Mouse (Mus musculus) gonadal fat pad, adult 2 months (tissue): ENCODE data around the gene 4930407I10Rik. TPM values are rescaled to one million over a fixed set of nuclear protein-coding genes. Genes with fewer than 3 reads are reported as not detected.

Source experiments
- DNase-seq: peaks from one replicate; pipeline ENCODE4 v3.0.0-alpha.2; 2012; ENCODE audit warnings: low read depth
- polyA plus RNA-seq: library from polyadenylated mRNA; depleted of rRNA; stranded (reverse); fragments of >200 nt; gene quantifications from 2 replicates; pipeline ENCODE4 v1.2.3, GENCODE M21; 2012; rRNA removed

Gene 4930407I10Rik
- polyA plus RNA-seq, 1 experiment = 0.09 TPM

DNA sequence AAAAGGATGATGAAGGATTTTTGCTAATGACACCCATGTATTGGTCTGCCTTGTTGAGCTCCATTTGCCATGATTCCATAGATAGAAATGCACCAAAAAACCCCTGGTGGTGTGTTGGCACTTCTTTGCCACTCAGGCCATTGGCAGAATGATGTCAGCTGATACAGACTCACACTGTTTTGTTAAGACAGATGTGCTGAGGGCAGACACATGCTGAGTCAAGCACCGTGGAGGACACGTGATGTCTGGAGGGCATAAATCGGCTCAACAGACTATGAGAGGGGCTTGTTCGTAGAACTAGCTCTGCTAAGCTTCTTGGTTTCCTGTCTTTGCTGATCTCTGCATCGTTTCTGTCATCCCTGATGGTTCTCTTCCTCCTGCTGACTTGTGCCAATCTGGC, 6.4 kb upstream of the 4930407I10Rik start:
- no peak for DNase-seq

DNA sequence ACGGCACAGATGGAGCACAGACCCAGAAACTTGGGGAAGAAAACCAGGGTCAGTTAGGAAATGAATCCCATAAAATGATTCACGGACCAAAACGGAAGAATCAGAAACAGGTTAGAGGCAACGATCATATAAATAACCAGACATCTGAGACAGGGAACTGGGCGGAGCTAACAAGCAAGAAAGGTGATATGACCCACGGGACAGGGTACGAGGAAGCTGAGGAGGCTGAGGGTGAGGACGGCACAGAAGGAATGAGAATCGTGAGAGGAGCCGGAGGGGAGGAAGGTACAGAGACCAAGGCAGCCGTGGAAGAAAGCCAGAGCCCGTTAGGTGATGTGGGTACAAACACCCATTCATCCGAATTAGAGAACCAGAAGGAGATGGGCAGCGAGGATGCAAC, 5.0 kb downstream of the 4930407I10Rik start:
- DNase-seq = no peak

GRCm38 (mm10) chr15:82065511-82065910, 6.6 kb downstream of the 4930407I10Rik start:
- DNase-seq = no peak

DNA sequence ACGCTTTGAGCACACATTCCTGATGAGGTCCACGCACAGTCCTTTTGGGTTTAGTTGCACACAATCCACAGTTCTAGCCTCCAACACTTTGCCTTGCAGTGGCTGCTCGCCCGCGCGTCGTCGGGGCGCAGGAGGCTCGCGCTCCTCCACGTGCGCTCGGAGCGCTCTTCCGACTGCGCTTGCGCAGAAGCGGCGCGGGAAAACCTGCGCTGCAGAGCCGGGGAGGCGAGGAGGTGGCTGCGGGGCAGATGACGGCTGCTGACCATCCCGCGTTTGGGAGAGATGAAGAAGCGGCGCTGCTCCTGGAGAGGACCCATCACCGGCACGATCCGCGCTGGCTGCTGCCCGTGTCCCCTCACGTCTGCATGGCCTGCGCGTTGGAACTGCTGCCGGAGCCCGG, 10.9 kb downstream of the 4930407I10Rik start, which contains the start of gene Mei1:
Mei1 (plus strand) TSS at position 99 of the 400 bp plus-strand sequence.
- no peak for DNase-seq

- no peak for DNase-seq
Observed at GRCm38 (mm10) chr15:82071816-82072469, 13.0 kb downstream of the 4930407I10Rik start.

DNA sequence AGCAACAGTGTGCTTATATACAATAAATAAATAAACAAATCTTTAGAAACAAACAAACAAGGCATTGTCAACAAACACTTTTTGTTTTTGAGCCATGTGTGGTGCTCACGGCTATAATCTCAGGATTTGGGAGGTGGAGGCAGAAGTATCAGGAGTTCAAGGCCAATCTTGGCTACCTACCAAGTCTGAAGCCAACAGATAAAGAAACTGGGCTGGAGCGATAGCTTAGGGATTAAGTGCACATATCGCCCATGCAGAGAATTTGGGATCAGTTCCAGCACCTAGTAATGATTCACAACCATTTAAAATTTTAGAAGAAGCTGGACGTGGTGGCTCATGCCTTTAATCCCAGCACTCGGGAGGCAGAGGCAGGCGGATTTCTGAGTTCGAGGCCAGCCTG, 14.5 kb downstream of the 4930407I10Rik start:
- DNase-seq = no peak

GRCm38 (mm10) chr15:82079883-82080282, 20.9 kb downstream of the 4930407I10Rik start:
- DNase-seq = no peak

GRCm38 (mm10) chr15:82081161-82081560, 22.2 kb downstream of the 4930407I10Rik start:
- DNase-seq = no peak

- no peak for DNase-seq
Observed at GRCm38 (mm10) chr15:82085606-82086005, 26.7 kb downstream of the 4930407I10Rik start.

GRCm38 (mm10) chr15:82086131-82086530, 27.2 kb downstream of the 4930407I10Rik start:
- no peak for DNase-seq

DNA sequence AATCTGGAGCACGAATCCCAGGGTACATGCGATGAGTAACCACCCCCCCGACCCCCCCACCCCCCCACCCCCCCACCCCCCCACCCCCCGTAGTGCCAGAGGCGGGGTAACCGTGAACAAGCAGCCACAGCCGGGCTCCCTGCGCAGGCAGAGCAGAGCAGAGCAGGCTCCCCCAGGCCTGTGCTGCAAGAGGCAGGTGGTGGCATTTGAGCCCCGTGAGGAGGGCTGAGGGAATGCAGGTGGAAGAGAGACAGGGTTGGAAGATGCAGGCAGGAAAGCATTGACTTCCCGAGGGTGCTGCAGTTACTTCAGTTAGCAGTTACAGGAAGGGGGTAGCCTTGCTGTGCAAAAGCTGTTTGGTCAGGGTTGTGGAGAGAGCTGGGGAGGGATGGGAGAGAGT, 28.3 kb downstream of the 4930407I10Rik start:
- no peak for DNase-seq

GRCm38 (mm10) chr15:82091061-82091460, 32.1 kb downstream of the 4930407I10Rik start:
- DNase-seq = no peak

GRCm38 (mm10) chr15:82106953-82107555, 48.1 kb downstream of the 4930407I10Rik start:
- no peak for DNase-seq

Other genes with a start within 250 kb of the 4930407I10Rik start
- 25.8 and 37.8 TPM in 2 replicates for gene Tob2, start 200.4 kb upstream of the 4930407I10Rik start, polyA plus RNA-seq
- gene Phf5a, start 187.2 kb upstream of the 4930407I10Rik start, polyA plus RNA-seq = 31.5 and 41.4 TPM in 2 replicates
- 305 and 314 TPM in 2 replicates for gene Aco2, start 186.8 kb upstream of the 4930407I10Rik start, polyA plus RNA-seq
- 14.1 and 17.0 TPM in 2 replicates for gene Polr3h, start 132.9 kb upstream of the 4930407I10Rik start, polyA plus RNA-seq
- 10.0 and 13.9 TPM in 2 replicates for gene Csdc2, start 122.4 kb upstream of the 4930407I10Rik start, polyA plus RNA-seq
- 59.5 and 76.2 TPM in 2 replicates for gene Pmm1, start 98.2 kb upstream of the 4930407I10Rik start, polyA plus RNA-seq
- gene 1700029P11Rik, start 78.6 kb upstream of the 4930407I10Rik start, polyA plus RNA-seq = 0.35 and 0.52 TPM in 2 replicates
- 13.5 and 13.8 TPM in 2 replicates for gene Xrcc6, start 71.3 kb upstream of the 4930407I10Rik start, polyA plus RNA-seq
- 28.0 and 30.0 TPM in 2 replicates for gene Desi1, start 25.3 kb upstream of the 4930407I10Rik start, polyA plus RNA-seq
- gene Snu13, start 11.6 kb upstream of the 4930407I10Rik start, polyA plus RNA-seq = 71.8 and 84.4 TPM in 2 replicates
- gene Mei1, start 10.8 kb downstream of the 4930407I10Rik start, polyA plus RNA-seq = 0.04 and 0.06 TPM in 2 replicates
- gene Ccdc134, start 68.8 kb downstream of the 4930407I10Rik start, polyA plus RNA-seq = 11.7 and 16.5 TPM in 2 replicates
- gene Srebf2, start 88.0 kb downstream of the 4930407I10Rik start, polyA plus RNA-seq = 135 and 139 TPM in 2 replicates
- gene Shisa8, start 153.7 kb downstream of the 4930407I10Rik start, polyA plus RNA-seq = 0.22 and 0.27 TPM in 2 replicates
- gene Tnfrsf13c, start 165.2 kb downstream of the 4930407I10Rik start, polyA plus RNA-seq = 0.19 and 0.61 TPM in 2 replicates
- gene Cenpm, start 185.6 kb downstream of the 4930407I10Rik start, polyA plus RNA-seq = 3.4 and 5.7 TPM in 2 replicates
- not detected in 2 replicates for gene 1500009C09Rik, start 193.2 kb downstream of the 4930407I10Rik start, polyA plus RNA-seq
- 1.2 and 1.3 TPM in 2 replicates for gene Sept3, start 215.7 kb downstream of the 4930407I10Rik start, polyA plus RNA-seq
- 0.71 and 0.73 TPM in 2 replicates for gene Wbp2nl, start 239.8 kb downstream of the 4930407I10Rik start, polyA plus RNA-seq